Mouse (Mus musculus) ES-E14 (cell line): ENCODE results near the gene Csf2rb. TPM values are rescaled to one million over a fixed set of nuclear protein-coding genes. Genes with fewer than 3 reads are reported as not detected.

Experiments
- DNase-seq: peaks from one replicate; pipeline ENCODE4 v3.0.0-alpha.2; 2013; ENCODE audit warnings: low read depth, low spot score
- H3K27ac ChIP-seq: 2 replicates; pipeline ENCODE4 v1.5.1; 2012; ENCODE audit warnings: low read depth, mild to moderate bottlenecking, low read length, moderate library complexity, mixed read lengths; ENCODE audit not compliant: poor library complexity, insufficient read depth, severe bottlenecking
- H3K36me3 ChIP-seq: 2 replicates; pipeline ENCODE4 v1.6.1; 2012; ENCODE audit warnings: mild to moderate bottlenecking, low read length, moderate library complexity, mixed read lengths; ENCODE audit not compliant: control insufficient read depth, poor library complexity, insufficient read depth, severe bottlenecking
- H3K4me1 ChIP-seq, 2 experiments: fragments of 150-350 bp in 1 of 2; sonication (generic) in 1 of 2; 2 replicates each; pipeline ENCODE4 v1.6.1; 2012; ENCODE audit warnings: low read length in 2 of 2, mild to moderate bottlenecking in 1 of 2, mixed read lengths in 1 of 2; ENCODE audit not compliant: control insufficient read depth in 2 of 2, insufficient read depth in 2 of 2, poor library complexity in 1 of 2
- H3K4me3 ChIP-seq, 2 experiments: fragments of 150-350 bp in 1 of 2; sonication (generic) in 1 of 2; 2 replicates each; pipeline ENCODE4 v1.5.1; 2012; ENCODE audit warnings: low read length in 2 of 2, low read depth in 1 of 2, mild to moderate bottlenecking in 1 of 2, mixed read lengths in 1 of 2; ENCODE audit not compliant: insufficient read depth in 1 of 2, poor library complexity in 1 of 2, severe bottlenecking in 1 of 2
- H3K9ac ChIP-seq: 2 replicates; pipeline ENCODE4 v1.6.1; 2012; ENCODE audit warnings: low read depth, mild to moderate bottlenecking, low read length, mixed read lengths; ENCODE audit not compliant: poor library complexity, insufficient read depth, severe bottlenecking
- H3K9me3 ChIP-seq: fragments of 150-350 bp; sonication (generic); 2 replicates; pipeline ENCODE4 v1.6.1; 2012; ENCODE audit warnings: low read depth, mild to moderate bottlenecking, low read length; ENCODE audit not compliant: control insufficient read depth, insufficient read depth
- CHD2 ChIP-seq: IDR thresholded peaks from 2 replicates; pipeline ENCODE4 v1.6.1; 2014; ENCODE audit warnings: mild to moderate bottlenecking, low read depth, low read length, inconsistent platforms
- HCFC1 ChIP-seq: IDR thresholded peaks from 2 replicates; pipeline ENCODE4 v1.6.1; 2012; ENCODE audit warnings: low read length, inconsistent platforms, borderline replicate concordance; ENCODE audit not compliant: insufficient read depth
- MAFK ChIP-seq: IDR thresholded peaks from 2 replicates; pipeline ENCODE4 v1.6.1; 2014; ENCODE audit warnings: mild to moderate bottlenecking, low read depth, low read length, inconsistent platforms; ENCODE audit not compliant: insufficient read depth
- ZC3H11A ChIP-seq: IDR thresholded peaks from 2 replicates; pipeline ENCODE4 v1.6.1; 2012; ENCODE audit warnings: low read depth, mild to moderate bottlenecking, inconsistent platforms, low read length, borderline replicate concordance
- ZNF384 ChIP-seq: IDR thresholded peaks from 2 replicates; pipeline ENCODE4 v1.6.1; 2012; ENCODE audit warnings: low read depth, low read length, inconsistent platforms
- in situ Hi-C, 2 experiments: fragments of 600-800 bp; cut with MboI; formaldehyde crosslinking; loops; one replicate each; pipeline ENCODE4 v1.15.1; 2025; ENCODE audit warnings: low sequenced_read_pairs in 2 of 2, inconsistent platforms in 1 of 2; ENCODE audit not compliant: unreplicated experiment in 2 of 2
- total RNA-seq: library from RNA; depleted of rRNA; stranded (reverse); fragments of 300-350 nt; gene quantifications from 2 replicates; pipeline ENCODE4 v1.2.3, GENCODE M21; 2012

Gene Csf2rb
- total RNA-seq, 1 experiment, result 1.1 TPM

- TF ChIP-seq MAFK, result no peak
- TF ChIP-seq HCFC1, result no peak
- TF ChIP-seq ZNF384, result no peak
- no peak for TF ChIP-seq CHD2
- TF ChIP-seq ZC3H11A, result no peak
- Histone ChIP-seq H3K27ac (no peak overlapping the region), H3K4me3 (no peak overlapping the region), H3K4me1 (peaks cover 3% of the 10 kb centered on the region in 2 experiments; a peak in 2 of 4 replicates), H3K9me3 (no peaks in the 10 kb centered on the region), H3K9ac (no peak overlapping the region), H3K36me3 (no peaks in the 10 kb centered on the region)
- no peak for DNase-seq
- in situ Hi-C loops, result no loop called here
These were observed 55.2 kb downstream of the Csf2rb start for GRCm38 (mm10) chr15:78380741-78381140.

DNA sequence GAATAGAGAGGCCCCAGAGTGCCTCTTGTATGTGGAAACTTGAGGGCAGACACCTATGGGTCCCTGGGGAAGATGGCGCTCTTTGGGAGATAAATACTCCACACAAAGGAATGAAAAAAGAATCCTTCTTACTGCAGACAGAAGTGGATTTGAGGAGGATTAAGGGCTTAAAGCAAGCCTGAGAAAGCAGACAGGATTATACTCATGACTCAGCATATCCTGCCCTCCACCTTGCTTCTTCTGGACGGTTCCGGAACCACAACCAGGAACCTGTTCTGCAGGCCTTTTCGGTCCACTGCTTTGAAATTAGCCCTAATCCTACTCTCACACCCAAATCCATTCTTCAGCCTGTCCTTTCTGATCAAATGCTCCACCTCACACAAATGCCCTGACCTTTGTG is 56.6 kb downstream of the Csf2rb start:
- in situ Hi-C loops, result no loop called here
- H3K4me1 ChIP-seq, result peaks cover 3% of the 10 kb centered on the region in 2 experiments; a peak in 2 of 4 replicates
- TF ChIP-seq MAFK (peak; percentile 63), CHD2 (no peak)

DNA sequence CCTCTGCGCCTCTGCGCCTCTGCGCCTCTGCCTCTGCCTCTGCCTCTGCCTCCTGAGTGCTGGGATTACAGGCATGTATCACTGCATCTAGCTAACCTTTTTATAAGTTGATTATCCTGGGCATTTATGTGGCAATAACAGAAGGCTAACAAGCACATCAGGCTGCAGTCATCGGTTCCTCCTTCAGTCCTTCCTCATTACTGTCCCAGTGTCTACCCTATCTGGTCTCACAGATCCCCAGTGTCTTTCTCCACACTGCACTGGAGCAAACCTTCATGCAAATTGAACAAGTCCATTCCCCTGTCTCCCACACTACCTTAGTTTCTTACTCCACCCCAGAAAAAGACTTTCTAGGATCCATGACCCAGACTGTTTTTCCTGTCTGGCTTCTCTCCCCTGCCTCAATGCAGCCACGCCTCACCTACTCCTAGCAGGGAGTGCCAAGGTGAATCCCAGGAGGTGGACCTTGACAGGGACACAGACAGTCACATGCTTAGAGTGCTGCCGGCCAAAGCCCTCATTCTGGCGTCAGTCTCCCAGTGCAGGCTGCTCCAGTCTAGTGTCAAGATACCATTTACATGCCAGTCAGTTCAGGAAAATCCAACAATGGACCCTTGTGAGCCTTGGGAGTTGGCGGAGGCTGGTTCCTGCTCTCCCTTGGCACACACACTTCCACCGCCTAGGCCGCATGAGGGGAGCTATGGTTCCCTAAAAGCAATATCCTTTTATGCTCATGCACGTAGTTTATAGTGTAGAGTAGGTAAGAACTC is 58.1 kb downstream of the Csf2rb start:
- DNase-seq, result no peak
- TF ChIP-seq MAFK, result no peak
- TF ChIP-seq ZC3H11A, result no peak
- no peak for TF ChIP-seq CHD2
- TF ChIP-seq HCFC1, result no peak
- TF ChIP-seq ZNF384, result no peak
- Histone ChIP-seq H3K27ac (no peak overlapping the region), H3K4me3 (no peak overlapping the region), H3K9me3 (no peaks in the 10 kb centered on the region), H3K4me1 (peaks cover 3% of the 10 kb centered on the region in 2 experiments; a peak in 2 of 4 replicates), H3K36me3 (no peaks in the 10 kb centered on the region), H3K9ac (no peak overlapping the region)
- in situ Hi-C loops, result no loop called here

More for the DNA sequence above, 56.6 kb downstream of the Csf2rb start:
- Histone ChIP-seq H3K9me3 (no peaks in the 10 kb centered on the region), H3K36me3 (no peaks in the 10 kb centered on the region), H3K9ac (no peak overlapping the region), H3K4me3 (no peak overlapping the region), H3K27ac (no peak overlapping the region; the same call in 1 of the 2 replicates)
- no peak for DNase-seq

DNA sequence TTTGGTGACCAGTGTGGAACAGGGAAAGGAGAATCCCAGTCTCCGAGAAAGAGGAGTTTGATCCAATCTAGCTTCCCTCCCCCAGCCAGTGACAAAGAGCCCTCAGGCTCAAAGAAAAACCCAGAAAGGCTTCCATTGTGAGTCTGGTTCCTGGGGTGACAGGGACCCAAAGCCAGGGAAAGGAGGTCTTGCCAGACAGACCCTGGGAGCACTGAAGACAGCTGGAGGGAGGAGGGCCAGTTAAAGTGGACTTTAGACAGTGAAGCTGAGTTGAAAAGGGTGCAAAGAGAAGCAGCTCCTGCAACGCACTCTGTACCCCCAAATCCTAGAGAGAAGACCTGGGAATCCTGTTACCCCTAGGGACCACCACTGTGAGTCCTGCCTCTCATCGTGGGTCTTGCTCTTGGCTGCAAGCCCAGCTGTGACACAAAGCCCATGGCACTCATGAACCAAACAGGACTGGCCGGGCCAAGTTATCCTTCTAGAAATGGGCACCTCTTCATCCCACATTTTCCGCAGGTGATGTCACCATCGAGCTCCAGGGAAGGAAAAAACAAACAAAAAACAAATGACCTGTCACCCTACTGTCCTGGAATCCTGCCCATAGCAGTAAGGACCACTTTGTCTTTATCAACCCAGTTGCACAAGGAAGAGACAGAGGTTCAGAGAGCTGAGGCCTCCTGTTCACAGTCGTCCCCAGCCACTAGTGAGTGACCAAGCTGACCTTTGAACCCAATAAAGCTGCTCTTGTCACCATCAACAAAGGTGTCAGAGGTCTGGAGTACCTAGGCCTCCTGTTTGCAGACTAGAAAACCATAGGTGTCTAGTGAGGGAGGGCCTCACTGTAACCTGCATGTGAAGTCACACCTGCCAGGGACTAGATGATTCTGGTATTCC is 58.9 kb downstream of the Csf2rb start:
- in situ Hi-C loops, result no loop called here
- DNase-seq, result no peak
- Histone ChIP-seq H3K27ac (no peak overlapping the region), H3K36me3 (no peaks in the 10 kb centered on the region), H3K9ac (no peak overlapping the region), H3K4me1 (peaks cover 3% of the 10 kb centered on the region in 2 experiments; a peak in 2 of 4 replicates), H3K4me3 (no peak overlapping the region), H3K9me3 (no peaks in the 10 kb centered on the region)
- no peak for TF ChIP-seq CHD2
- no peak for TF ChIP-seq ZNF384
- no peak for TF ChIP-seq ZC3H11A
- no peak for TF ChIP-seq HCFC1
- no peak for TF ChIP-seq MAFK
